In genomic region chr7:141173323-141173850, GRCm38 (mm10) we compare ENCODE assay signal across 10 mouse cellular contexts. TPM values are rescaled to one million over a fixed set of nuclear protein-coding genes. Genes with fewer than 3 reads are reported as not detected.
DNase-seq lines count a peak whose midpoint lies in the region; ATAC-seq and TF ChIP-seq lines count a peak whose summit lies in the region.
"Had no signal": no experiment of that assay in that cellular context is flagged by ENCODE, and none has a peak within 500 bp of the region (broad histone marks: within the 10 kb centered on the region; RNA-seq: fewer than 3 reads in every experiment).

No protein-coding gene starts in this region.

- H3K36me3 ChIP-seq in heart, embryonic 12.5 days: no peaks in the 10 kb centered on the region
- no peaks in the 10 kb centered on the region for H3K36me3 ChIP-seq in ES-E14 (ENCODE audit: control insufficient read depth, insufficient read depth, low read length, poor library complexity, severe bottlenecking)
- no peaks in the 10 kb centered on the region for H3K36me3 ChIP-seq in hindbrain, embryonic 10.5 days
- H3K36me3 ChIP-seq in midbrain, embryonic 10.5 days: no peaks in the 10 kb centered on the region

- intact Hi-C loops in left cerebral cortex, postnatal 10 days (cut with DNase I): loop anchor here (5.0 kb wide), 2 partner anchors 41 to 111 kb away; partner anchors contain the start of gene B4galnt4

- H3K27ac ChIP-seq in heart, embryonic 12.5 days (ENCODE audit: poor library complexity, severe bottlenecking): no peak overlapping the region; the same call in 1 of the 2 replicates
- H3K27ac ChIP-seq in ES-E14 (ENCODE audit: insufficient read depth, low read depth, low read length, poor library complexity, severe bottlenecking): no peak overlapping the region
- peak overlapping the region; percentile 96 for H3K27ac ChIP-seq in hindbrain, embryonic 10.5 days
- H3K27ac ChIP-seq in midbrain, embryonic 10.5 days (replicated peaks): peak overlapping the region; percentile 96

- 88% methylated on average over 5 of the region's 5 CpGs for WGBS in heart, embryonic 12.5 days
- WGBS in hindbrain, embryonic 10.5 days: 89% methylated on average over 5 of the region's 5 CpGs
- WGBS in midbrain, embryonic 10.5 days: 85% methylated on average over 5 of the region's 5 CpGs

- H3K4me1 ChIP-seq in heart, embryonic 12.5 days (replicated peaks): peaks cover 16% of the 10 kb centered on the region
- H3K4me1 ChIP-seq in ES-E14 (ENCODE audit: control insufficient read depth in 2 of 2, insufficient read depth in 2 of 2, low read length in 2 of 2, poor library complexity in 1 of 2): 0 out of 4 replicates have a peak, but pooled peaks cover 0 to 1% of the 10 kb centered on the region in 2 experiments
- peaks cover 25% of the 10 kb centered on the region for H3K4me1 ChIP-seq in hindbrain, embryonic 10.5 days (replicated peaks)
- peaks cover 26% of the 10 kb centered on the region for H3K4me1 ChIP-seq in midbrain, embryonic 10.5 days

- H3K4me3 ChIP-seq in heart, embryonic 12.5 days: peak overlapping the region; percentile 58
- peak overlapping the region; percentile 84 to 85; a peak in 3 of 4 replicates for H3K4me3 ChIP-seq in ES-E14 (ENCODE audit: insufficient read depth in 1 of 2, low read depth in 1 of 2, low read length in 2 of 2, poor library complexity in 1 of 2, severe bottlenecking in 1 of 2)
- H3K4me3 ChIP-seq in hindbrain, embryonic 10.5 days: peak overlapping the region; percentile 66
- H3K4me3 ChIP-seq in midbrain, embryonic 10.5 days: peak overlapping the region; percentile 67

- peak overlapping the region; percentile 68 for H3K4me2 ChIP-seq in heart, embryonic 12.5 days

- no peaks in the 10 kb centered on the region for H3K9me3 ChIP-seq in heart, embryonic 12.5 days (replicated peaks)
- no peaks in the 10 kb centered on the region for H3K9me3 ChIP-seq in ES-E14 (ENCODE audit: control insufficient read depth, insufficient read depth, low read depth, low read length)
- H3K9me3 ChIP-seq in hindbrain, embryonic 10.5 days: no peaks in the 10 kb centered on the region
- no peaks in the 10 kb centered on the region for H3K9me3 ChIP-seq in midbrain, embryonic 10.5 days (replicated peaks)

- H3K27me3 ChIP-seq in heart, embryonic 12.5 days (replicated peaks): peaks cover 11% of the 10 kb centered on the region; the same call in 1 of the 2 replicates
- peaks cover 5% of the 10 kb centered on the region; the same call in 1 of the 2 replicates for H3K27me3 ChIP-seq in hindbrain, embryonic 10.5 days (ENCODE audit: insufficient read depth, poor library complexity, severe bottlenecking)
- peaks cover 17% of the 10 kb centered on the region; the same call in 1 of the 2 replicates for H3K27me3 ChIP-seq in midbrain, embryonic 10.5 days (ENCODE audit: low read depth, poor library complexity, severe bottlenecking)
- H3K27me3 ChIP-seq: Patski had no signal

- ATAC-seq in heart, embryonic 12.5 days (ENCODE audit: insufficient number of reproducible peaks, low FRiP score): no peak

- peak overlapping the region; percentile 76 for H3K9ac ChIP-seq in heart, embryonic 12.5 days
- peak overlapping the region; percentile 94; the same call in 1 of the 2 replicates for H3K9ac ChIP-seq in ES-E14 (ENCODE audit: insufficient read depth, low read depth, low read length, poor library complexity, severe bottlenecking)

- in situ Hi-C loops in ES-E14 (cut with MboI; ENCODE audit: low sequenced_read_pairs in 2 of 2, unreplicated experiment in 2 of 2): loop anchor here in 1 of 2 experiments (10.0 kb wide), 1 partner anchor 329 kb away; the partner anchor contains the start of genes Odf3 and Scgb1c1

- DNase-seq in heart, adult 8-10 months (ENCODE audit: low spot score): no peak
- no peak for DNase-seq in ES-E14 (ENCODE audit: low read depth, low spot score)
- no peak for DNase-seq in hindbrain, embryonic 10.5 days (ENCODE audit: low spot score)
- no peak for DNase-seq in midbrain, embryonic 10.5 days (ENCODE audit: low spot score)
- no peak for DNase-seq in spleen, adult 18-20 months
- no peak for DNase-seq in left cerebral cortex, postnatal 10 days (ENCODE audit: extremely low spot score in 1 of 2, low spot score in 2 of 2)
- DNase-seq in frontal cortex, postnatal 14 days (ENCODE audit: low spot score in 2 of 2): no peak

TF ChIP-seq in ES-E14, 5 proteins besides CTCF, POLR2A, EP300 and RAD21:
- TF ChIP-seq MAFK (IDR thresholded peaks at IDR 0.05; ENCODE audit: insufficient read depth, low read depth, low read length) (no peak), ZC3H11A (IDR thresholded peaks at IDR 0.05; ENCODE audit: borderline replicate concordance, low read depth, low read length) (no peak), ZNF384 (IDR thresholded peaks at IDR 0.05; ENCODE audit: low read depth, low read length) (no peak), HCFC1 (IDR thresholded peaks at IDR 0.05; ENCODE audit: borderline replicate concordance, insufficient read depth, low read length) (no peak), CHD2 (IDR thresholded peaks at IDR 0.05; ENCODE audit: low read depth, low read length) (no peak)

RNA-seq across cellular contexts. Expression of gene Rnh1, which starts 0.7 kb away (rescaled TPM):
- 82.4 and 88.2 TPM in 2 replicates for polyA plus RNA-seq in heart, embryonic 12.5 days (2016; fragmentation: Nextera tagmentation; extraction: Ambion mirVana)
- 10 to 100 TPM; 71.3 to 75.2 (median 72.9) TPM for total RNA-seq in heart, adult 8-10 months (2022)
- 61.9 and 70.3 TPM in 2 replicates for total RNA-seq in ES-E14 (2012; rRNA removed)
- polyA plus RNA-seq in hindbrain, embryonic 10.5 days (2016; fragmentation: Nextera tagmentation; extraction: Ambion mirVana): 68.4 and 72.4 TPM in 2 replicates
- polyA plus RNA-seq in midbrain, embryonic 10.5 days (2016; fragmentation: Nextera tagmentation; extraction: Ambion mirVana): 64.5 and 66.6 TPM in 2 replicates
- total RNA-seq in left cerebral cortex, postnatal 10 days (2021): 10 to 100 TPM; 20.8 TPM

RNA-seq across cellular contexts. Expression of gene Hras, which starts 20.4 kb away (rescaled TPM):
- 74.1 and 78.2 TPM in 2 replicates for polyA plus RNA-seq in heart, embryonic 12.5 days (2016; fragmentation: Nextera tagmentation; extraction: Ambion mirVana)
- total RNA-seq in heart, adult 8-10 months (2022): 100 to 1,000 TPM in 1 of 4 experiments, 10 to 100 TPM in 3; 81.0 to 107 (median 87.7) TPM
- 130 and 133 TPM in 2 replicates for total RNA-seq in ES-E14 (2012; rRNA removed)
- 96.8 and 115 TPM in 2 replicates for polyA plus RNA-seq in hindbrain, embryonic 10.5 days (2016; fragmentation: Nextera tagmentation; extraction: Ambion mirVana)
- 84.2 and 87.5 TPM in 2 replicates for polyA plus RNA-seq in midbrain, embryonic 10.5 days (2016; fragmentation: Nextera tagmentation; extraction: Ambion mirVana)
- 100 to 1,000 TPM; 246 to 262 TPM for total RNA-seq in left cerebral cortex, postnatal 10 days (2021)

RNA-seq across cellular contexts. Expression of gene Lrrc56, which starts 20.6 kb away (rescaled TPM):
- polyA plus RNA-seq in heart, embryonic 12.5 days (2016; fragmentation: Nextera tagmentation; extraction: Ambion mirVana): 2.5 and 3.5 TPM in 2 replicates
- 1 to 10 TPM; 1.8 to 3.4 (median 3.0) TPM for total RNA-seq in heart, adult 8-10 months (2022)
- 3.3 and 3.9 TPM in 2 replicates for total RNA-seq in ES-E14 (2012; rRNA removed)
- 14.9 and 17.3 TPM in 2 replicates for polyA plus RNA-seq in hindbrain, embryonic 10.5 days (2016; fragmentation: Nextera tagmentation; extraction: Ambion mirVana)
- polyA plus RNA-seq in midbrain, embryonic 10.5 days (2016; fragmentation: Nextera tagmentation; extraction: Ambion mirVana): 14.4 and 14.6 TPM in 2 replicates
- total RNA-seq in left cerebral cortex, postnatal 10 days (2021): 1 to 10 TPM; 4.7 to 4.9 TPM

RNA-seq across cellular contexts. Expression of gene Lmntd2, which starts 40.5 kb away (rescaled TPM):
- polyA plus RNA-seq in heart, embryonic 12.5 days (2016; fragmentation: Nextera tagmentation; extraction: Ambion mirVana): 1.3 and 1.4 TPM in 2 replicates
- total RNA-seq in heart, adult 8-10 months (2022): not detected
- 4.0 and 6.4 TPM in 2 replicates for total RNA-seq in ES-E14 (2012; rRNA removed)
- 3.9 and 4.0 TPM in 2 replicates for polyA plus RNA-seq in hindbrain, embryonic 10.5 days (2016; fragmentation: Nextera tagmentation; extraction: Ambion mirVana)
- 3.8 and 5.1 TPM in 2 replicates for polyA plus RNA-seq in midbrain, embryonic 10.5 days (2016; fragmentation: Nextera tagmentation; extraction: Ambion mirVana)
- total RNA-seq in left cerebral cortex, postnatal 10 days (2021): not detected
- total RNA-seq: gastrocnemius, adult 18-20 months had no signal

RNA-seq across cellular contexts. Expression of gene Rassf7, which starts 42.3 kb away (rescaled TPM):
- 12.9 and 16.2 TPM in 2 replicates for polyA plus RNA-seq in heart, embryonic 12.5 days (2016; fragmentation: Nextera tagmentation; extraction: Ambion mirVana)
- under 1 TPM in 3 of 4 experiments, not detected in 1; 0.66 to 0.90 (median 0.73) TPM for total RNA-seq in heart, adult 8-10 months (2022)
- total RNA-seq in ES-E14 (2012; rRNA removed): 32.2 and 44.3 TPM in 2 replicates
- polyA plus RNA-seq in hindbrain, embryonic 10.5 days (2016; fragmentation: Nextera tagmentation; extraction: Ambion mirVana): 58.5 and 59.0 TPM in 2 replicates
- 55.6 and 57.2 TPM in 2 replicates for polyA plus RNA-seq in midbrain, embryonic 10.5 days (2016; fragmentation: Nextera tagmentation; extraction: Ambion mirVana)
- total RNA-seq in left cerebral cortex, postnatal 10 days (2021): under 1 TPM; 0.58 to 0.69 TPM

Comparison
In these comparisons a context has a peak if more than half of its experiments do, and no peak if none do; other contexts are left out.
1. H3K27ac ChIP-seq: peak in hindbrain, embryonic 10.5 days (single experiment) and midbrain, embryonic 10.5 days (single experiment); none in heart, embryonic 12.5 days (single experiment) and ES-E14 (single experiment).
2. Peak in every context shown above with its lines, with median percentiles within 50 percentile points of each other: H3K4me3 ChIP-seq.